Mouse (Mus musculus): Measurements from ENCODE around the gene Gm17727.
"Not testable (repeated sequence)": the region's sequence is repeated elsewhere in the genome, so short reads cannot be mapped to it uniquely, and the experiment has no call there.

The Gm17727 gene

GRCm38 (mm10) chr9:35778009-35778408, at the start of gene Gm17727:
Gene Gm17727, minus strand, starts transcription at chr9:35778109.
- DNase-seq (ENCODE audit: low read depth, low spot score): no peak

GRCm38 (mm10) chr9:35817881-35818280, 40.0 kb upstream of the Gm17727 start:
- not testable (repeated sequence) for DNase-seq (ENCODE audit: low read depth, low spot score)

- DNase-seq (ENCODE audit: low read depth, low spot score): no peak
Measured at GRCm38 (mm10) chr9:35798146-35798545, 20.2 kb upstream of the Gm17727 start.

GRCm38 (mm10) chr9:35790001-35790400, 12.1 kb upstream of the Gm17727 start, which contains the start of the genes Gm27235 and D730048I06Rik:
Gene Gm27235, minus strand, starts transcription at chr9:35790101.
Gene D730048I06Rik, minus strand, starts transcription at chr9:35790112.
- DNase-seq (ENCODE audit: low read depth, low spot score): no peak

- DNase-seq (ENCODE audit: low read depth, low spot score): no peak
Measured at GRCm38 (mm10) chr9:35756843-35757242, 21.1 kb downstream of the Gm17727 start.

GRCm38 (mm10) chr9:35740749-35741148, 37.2 kb downstream of the Gm17727 start, which contains the start of gene Gm17677:
Gene Gm17677, plus strand, starts transcription at chr9:35741049.
- no peak for DNase-seq (ENCODE audit: low read depth, low spot score)
